Comparison of ENCODE assay signal across 20 mouse cellular contexts in the genomic region with DNA sequence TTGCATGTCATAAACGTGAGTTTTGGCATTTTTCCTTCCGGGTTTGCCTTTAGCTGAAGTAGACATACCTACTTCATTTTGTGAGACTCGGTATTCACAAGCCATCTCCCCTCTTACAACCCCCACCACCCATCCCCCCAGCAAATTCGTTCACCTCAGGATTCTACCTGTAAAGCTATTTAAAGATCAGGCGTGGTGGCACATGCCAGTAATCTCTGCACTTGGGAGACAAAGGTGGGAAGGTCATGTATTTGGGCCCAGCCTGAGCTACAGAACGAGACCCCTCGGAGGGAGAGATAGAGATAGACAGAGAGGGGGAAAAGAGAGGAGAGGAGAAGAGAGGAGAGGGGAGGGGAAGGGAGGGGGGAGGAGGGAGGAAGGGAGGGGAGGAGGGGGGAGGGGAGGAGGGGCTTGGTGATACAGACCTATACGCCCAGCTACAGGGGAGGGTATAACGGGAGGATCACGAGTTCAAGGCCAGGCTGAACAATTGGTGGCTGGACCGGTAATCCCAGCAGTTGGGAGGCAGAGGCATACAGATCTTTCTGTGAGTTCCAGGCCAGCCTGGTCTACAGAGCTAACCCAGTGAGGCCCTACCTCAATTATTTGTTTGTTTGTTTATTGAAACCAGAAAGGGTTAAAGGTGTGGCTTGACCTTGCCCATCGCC.
"Had no signal": no experiment of that assay in that cellular context is flagged by ENCODE, and none has a peak within 500 bp of the region (broad histone marks: within the 10 kb centered on the region; RNA-seq: fewer than 3 reads in every experiment).

No protein-coding gene starts in this region.

- H3K4me2 ChIP-seq: lung, embryonic 14.5 days; midbrain, embryonic 12.5 days; neural tube, embryonic 13.5 days; neural tube, embryonic 15.5 days; stomach, embryonic 15.5 days had no signal

- H3K4me1 ChIP-seq: neural tube, embryonic 13.5 days; neural tube, embryonic 15.5 days had no signal

- H3K27me3 ChIP-seq: midbrain, embryonic 12.5 days; neural tube, embryonic 13.5 days; neural tube, embryonic 15.5 days; stomach, embryonic 15.5 days had no signal

- ATAC-seq: liver, postnatal 0 days; midbrain, embryonic 16.5 days had no signal

- H3K9me3 ChIP-seq: midbrain, embryonic 10.5 days; midbrain, embryonic 12.5 days; neural tube, embryonic 13.5 days; neural tube, embryonic 15.5 days; stomach, embryonic 15.5 days had no signal

- H3K4me3 ChIP-seq: midbrain, embryonic 10.5 days; midbrain, embryonic 12.5 days; myocyte; neural tube, embryonic 13.5 days; neural tube, embryonic 15.5 days; stomach, embryonic 15.5 days had no signal

- H3K36me3 ChIP-seq: midbrain, embryonic 10.5 days; midbrain, embryonic 12.5 days; neural tube, embryonic 13.5 days; neural tube, embryonic 15.5 days; stomach, embryonic 15.5 days had no signal

- H3K9ac ChIP-seq: liver, postnatal 0 days; lung, embryonic 14.5 days; midbrain, embryonic 12.5 days; neural tube, embryonic 13.5 days; neural tube, embryonic 15.5 days; stomach, embryonic 15.5 days had no signal

- H3K27ac ChIP-seq: macrophage; midbrain, embryonic 10.5 days; midbrain, embryonic 12.5 days; neural tube, embryonic 13.5 days; neural tube, embryonic 15.5 days; stomach, embryonic 15.5 days; stomach, postnatal 0 days had no signal

- DNase-seq: liver, postnatal 0 days; lung, postnatal 14 days; lung, postnatal 36 days; midbrain, embryonic 14.5 days; retina, postnatal 1 day; right cerebral cortex, adult 18-20 months; right cerebral cortex, postnatal 25 days; thymus, adult 2 months; thymus, postnatal 25 days; thymus, postnatal 4 days had no signal
